Mouse (Mus musculus): ENCODE measurements at regions not wholly inside any gene's neighbourhood (a gene's known extent, or its start where the extent isn't known, plus 50 kb on each side); places are given as distances from the start of the nearest gene placed in this dataset.

GRCm38 (mm10) chr16:5688322-5688721, 196.8 kb upstream of the Rbfox1 start:
- TF ChIP-seq CTCF (IDR thresholded peaks at IDR 0.05; ENCODE audit: extremely low read depth, insufficient read length, insufficient replicate concordance, low read depth, low read length) (no peak), POLR2A (IDR thresholded peaks at IDR 0.05; ENCODE audit: low read depth, low read length) (no peak)
